Mouse (Mus musculus) kidney, adult 2 months (tissue): ENCODE measurements around the gene Gm10134.

Experiments
- CTCF ChIP-seq: fragments of 200-500 bp; conservative IDR thresholded peaks from 2 replicates; pipeline ENCODE4 v1.5.1; 2011; ENCODE audit warnings: low read depth, mild to moderate bottlenecking, control low read depth, low read length, moderate library complexity, mixed read lengths; ENCODE audit not compliant: insufficient read depth, insufficient read length
- POLR2A ChIP-seq: fragments of 200-500 bp; IDR thresholded peaks from one replicate; pipeline ENCODE4 v1.6.1; 2011; ENCODE audit warnings: low read depth, low read length, control low read depth

DNA sequence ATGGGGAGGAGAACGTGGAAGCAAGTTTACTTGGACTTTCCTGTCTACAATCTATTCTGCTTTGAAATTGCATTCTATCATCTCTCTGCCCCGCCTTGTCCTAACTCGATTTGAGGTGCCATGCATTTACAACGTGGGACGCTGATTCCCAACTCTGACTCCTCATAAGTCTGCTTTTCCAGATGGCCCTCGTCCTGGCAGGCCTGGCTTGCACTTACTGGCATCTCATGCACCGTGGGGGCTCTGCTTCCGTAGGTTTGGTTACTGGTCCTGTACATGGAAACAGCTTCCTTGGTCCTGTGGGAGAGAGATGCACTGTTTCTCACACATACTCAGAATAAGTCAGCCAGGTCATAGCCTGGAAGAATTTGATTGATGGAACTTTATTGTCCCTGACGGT, 41.0 kb upstream of the Gm10134 start:
- no peak for TF ChIP-seq POLR2A
- no peak for TF ChIP-seq CTCF
